Mouse (Mus musculus) CH12.LX (cell line): ENCODE results near the gene Gm37240.
A peak's percentile ranks its signal among the peaks of the same experiment; 100 is the strongest.

Experiments used
- CTCF ChIP-seq, 2 experiments: IDR thresholded peaks in 1 of 2; conservative IDR thresholded peaks in 1 of 2; 2 replicates each; pipeline ENCODE4 v1.5.1; 2011 to 2012; ENCODE audit warnings: low read depth in 2 of 2, low read length in 2 of 2, improper control_type of control experiment in 1 of 2, inconsistent platforms in 1 of 2, mild to moderate bottlenecking in 1 of 2, moderate library complexity in 1 of 2
- EP300 ChIP-seq: IDR thresholded peaks from 2 replicates; pipeline ENCODE4 v1.6.1; 2011; ENCODE audit warnings: low read length, improper control_type of control experiment
- IRF4 ChIP-seq: IDR thresholded peaks from 2 replicates; pipeline ENCODE4 v1.6.1; 2014; ENCODE audit warnings: low read depth, mild to moderate bottlenecking, inconsistent platforms, low read length, improper control_type of control experiment
- KAT2A ChIP-seq: IDR thresholded peaks from 2 replicates; pipeline ENCODE4 v1.6.1; 2012; ENCODE audit warnings: low read length, improper control_type of control experiment, inconsistent platforms; ENCODE audit not compliant: insufficient replicate concordance
- POLR2A ChIP-seq: IDR thresholded peaks from 2 replicates; pipeline ENCODE4 v1.6.1; 2011; ENCODE audit warnings: low read depth, mild to moderate bottlenecking, improper control_type of control experiment, low read length
- USF1 ChIP-seq: IDR thresholded peaks from 2 replicates; pipeline ENCODE4 v1.6.1; 2014; ENCODE audit warnings: low read depth, mild to moderate bottlenecking, inconsistent platforms, low read length, improper control_type of control experiment

DNA sequence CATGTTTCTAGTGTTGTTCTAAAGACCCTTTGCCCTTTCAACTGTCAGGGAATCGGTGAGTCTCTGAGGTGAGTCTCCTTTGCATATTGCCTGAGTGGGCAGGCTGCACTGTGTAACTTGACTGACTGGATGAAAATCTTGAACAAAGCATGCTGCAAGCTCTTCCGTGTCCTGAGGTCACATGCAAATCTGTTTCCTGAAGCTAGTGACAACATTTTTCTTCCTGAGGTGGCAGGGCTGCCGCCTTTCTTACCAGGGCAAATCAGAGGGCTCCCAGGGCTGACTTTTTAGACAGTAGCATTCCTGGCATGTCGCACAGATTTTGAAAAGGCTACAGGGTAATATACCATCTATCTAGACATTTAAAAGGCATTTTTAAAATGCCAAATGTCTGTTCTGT, 451.9 kb downstream of the Gm37240 start:
- TF ChIP-seq IRF4 (0 out of 2 replicates have a peak, but pooled peaks have one; percentile 20), POLR2A (no peak), KAT2A (no peak), EP300 (peak; percentile 62; the same call in 1 of the 2 replicates), CTCF (conservative IDR thresholded peaks at IDR 0.05 in 1 of 2, IDR thresholded peaks at IDR 0.05 in 1 of 2; ENCODE audit: low read depth in 2 of 2, low read length in 2 of 2) (no peak), USF1 (no peak)
